Mouse (Mus musculus): ENCODE data around the gene Ppp1r13b.

Gene Ppp1r13b

GRCm38 (mm10) chr12:111790090-111790489 is 117.8 kb downstream of the Ppp1r13b start:
- DNase-seq = no peak

GRCm38 (mm10) chr12:111787015-111787414 is 120.9 kb downstream of the Ppp1r13b start:
- DNase-seq = no peak

- no peak for DNase-seq
Measured at GRCm38 (mm10) chr12:111785174-111785573, 122.7 kb downstream of the Ppp1r13b start.

- DNase-seq = no peak
Measured at GRCm38 (mm10) chr12:111779544-111779943, 128.4 kb downstream of the Ppp1r13b start.

Data from B cell, adult 2 months (primary cell).